Mouse (Mus musculus): ENCODE data around the gene Hsd11b1.

Hsd11b1 gene

DNA sequence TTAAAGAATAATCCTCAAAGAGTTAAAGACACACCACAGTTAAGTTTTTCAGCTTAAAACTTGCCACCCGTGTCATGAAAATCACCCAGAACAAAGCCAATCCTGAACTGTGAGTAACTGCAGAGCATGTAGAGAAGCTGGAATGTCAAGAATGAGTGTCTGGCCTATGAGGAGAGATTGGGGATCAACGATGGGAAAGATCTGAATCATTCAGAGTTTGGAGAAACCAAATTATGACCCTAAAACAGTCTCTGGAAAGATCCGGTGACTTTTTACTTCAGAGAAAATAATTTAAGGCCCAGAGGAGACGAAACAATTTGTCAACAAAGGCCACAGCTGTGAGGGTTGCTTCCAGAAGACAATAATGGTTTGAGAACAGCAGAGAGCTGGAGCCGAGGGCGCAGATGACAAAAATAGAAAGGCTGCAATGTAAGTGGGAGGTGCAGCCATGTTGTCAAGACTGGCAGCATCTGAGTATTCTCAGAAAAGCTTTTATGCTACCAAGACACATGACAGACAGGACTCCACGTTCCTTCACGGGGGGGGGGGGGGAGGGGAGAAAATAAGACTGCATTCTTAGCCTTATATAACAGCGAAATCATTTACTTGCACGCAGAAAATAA, 20.2 kb downstream of the Hsd11b1 start:
- CTCF ChIA-PET, result interaction anchor here (0.7 kb wide), 1 partner anchor 1386 kb away, joined by 4 read pairs; no protein-coding TSS in a partner anchor

DNA sequence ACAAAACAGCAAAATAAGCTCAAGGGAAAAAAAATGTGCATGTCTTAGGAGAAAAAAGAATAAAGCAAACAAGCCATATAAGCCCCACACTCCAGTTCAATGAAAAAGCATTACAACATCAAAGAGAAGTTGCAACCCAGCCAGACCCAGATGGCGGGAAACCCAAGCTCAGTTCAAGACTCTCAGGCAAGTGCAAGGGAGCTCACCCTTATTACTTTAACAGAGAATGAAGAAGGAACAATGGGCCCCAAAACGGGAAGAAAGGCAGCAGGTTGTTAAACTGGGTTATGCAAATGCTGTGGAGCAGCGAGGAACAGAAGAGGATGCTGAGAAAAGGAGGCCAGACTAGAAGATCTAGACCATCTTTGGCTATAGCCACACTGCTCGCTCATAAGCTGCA, 21.0 kb downstream of the Hsd11b1 start:
- CTCF ChIA-PET, result no interaction called here

DNA sequence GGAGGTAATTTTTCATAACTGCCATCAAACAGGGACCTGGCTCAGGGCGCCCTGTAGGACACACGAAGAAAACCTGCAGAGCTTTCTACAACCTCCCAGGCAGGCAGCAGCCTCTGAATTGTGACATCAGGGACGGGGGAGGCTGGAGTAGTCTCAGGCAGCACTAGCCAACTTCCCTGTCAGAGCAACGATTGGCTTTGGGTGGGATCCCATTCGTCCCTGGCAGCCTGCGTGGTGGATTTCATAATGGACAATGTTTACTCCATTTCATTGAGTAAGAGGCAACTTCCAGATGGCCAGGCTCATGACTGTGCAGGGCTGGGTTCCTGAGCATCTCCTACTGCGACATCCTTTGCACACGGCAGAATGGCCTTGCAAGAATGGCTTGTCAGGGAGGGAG, 21.6 kb downstream of the Hsd11b1 start:
- CTCF ChIA-PET, result no interaction called here

- CTCF ChIA-PET, result no interaction called here
These were observed 22.4 kb downstream of the Hsd11b1 start for GRCm38 (mm10) chr1:193241436-193241835.

DNA sequence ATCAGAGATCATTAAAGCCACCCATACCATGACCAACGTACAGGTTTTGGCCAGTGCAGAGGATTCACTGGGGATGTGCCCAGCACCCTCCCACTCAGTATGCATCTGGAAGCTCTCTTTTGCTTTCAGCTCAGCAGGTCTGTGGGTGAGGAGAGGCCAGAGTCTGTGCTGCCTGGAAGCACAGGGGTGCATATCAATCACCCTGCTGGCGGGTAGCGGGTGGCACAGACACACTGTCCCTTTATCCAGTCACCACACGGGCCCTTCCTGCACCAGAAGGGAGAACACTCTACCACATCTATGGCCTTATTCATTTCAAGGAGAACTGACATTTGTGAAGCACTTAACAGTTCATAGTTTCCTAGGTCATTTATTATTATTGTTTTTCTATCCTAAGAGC, 25.4 kb downstream of the Hsd11b1 start:
- CTCF ChIA-PET, result no interaction called here

- CTCF ChIA-PET, result no interaction called here
These were observed 28.9 kb downstream of the Hsd11b1 start for GRCm38 (mm10) chr1:193234930-193235329.

DNA sequence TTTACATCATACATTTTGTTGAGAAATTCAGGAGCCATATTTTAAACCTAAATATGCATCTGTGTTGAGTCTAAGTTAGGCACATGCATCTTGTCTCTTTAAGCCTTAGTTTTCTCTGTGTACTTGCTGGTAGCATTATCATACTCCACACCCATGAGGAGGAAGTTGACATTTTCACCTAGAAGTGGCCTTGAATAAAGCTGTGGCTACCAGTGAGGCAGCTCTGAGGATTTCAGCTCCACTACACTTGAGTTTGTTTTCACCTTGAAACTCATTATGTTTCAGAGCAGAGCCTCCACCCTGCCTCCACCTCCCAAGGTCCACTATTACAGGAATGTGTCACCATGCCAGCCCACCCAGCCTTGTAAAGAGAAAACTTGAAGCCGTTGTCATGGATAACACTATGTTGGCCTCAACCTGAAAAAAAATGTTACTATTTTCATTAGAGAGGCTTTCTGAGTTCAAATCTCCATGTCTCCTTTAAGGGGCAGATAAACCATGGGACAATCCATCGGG, 29.7 kb downstream of the Hsd11b1 start:
- CTCF ChIA-PET, result no interaction called here

- CTCF ChIA-PET, result no interaction called here
These were observed 31.1 kb downstream of the Hsd11b1 start for GRCm38 (mm10) chr1:193232732-193233131.

DNA sequence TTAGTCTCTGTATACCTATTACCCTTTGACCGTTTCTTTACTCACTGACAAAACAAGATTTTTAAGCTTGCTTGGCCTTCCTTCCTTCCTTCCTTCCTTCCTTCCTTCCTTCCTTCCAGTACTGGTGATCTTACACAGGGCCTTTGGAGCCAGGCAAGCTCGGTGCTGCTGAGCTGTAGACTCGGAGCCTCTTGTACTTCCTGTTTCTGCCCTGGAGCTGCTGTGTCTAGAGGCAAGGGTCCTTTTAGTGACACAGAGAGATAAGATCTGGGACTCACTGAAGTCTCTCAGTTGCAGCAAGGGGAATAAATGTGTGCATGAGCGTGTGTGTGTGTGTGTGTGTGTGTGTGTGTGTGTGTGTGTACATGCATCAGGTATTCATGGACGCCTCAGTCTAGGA, 32.9 kb downstream of the Hsd11b1 start:
- CTCF ChIA-PET, result no interaction called here

DNA sequence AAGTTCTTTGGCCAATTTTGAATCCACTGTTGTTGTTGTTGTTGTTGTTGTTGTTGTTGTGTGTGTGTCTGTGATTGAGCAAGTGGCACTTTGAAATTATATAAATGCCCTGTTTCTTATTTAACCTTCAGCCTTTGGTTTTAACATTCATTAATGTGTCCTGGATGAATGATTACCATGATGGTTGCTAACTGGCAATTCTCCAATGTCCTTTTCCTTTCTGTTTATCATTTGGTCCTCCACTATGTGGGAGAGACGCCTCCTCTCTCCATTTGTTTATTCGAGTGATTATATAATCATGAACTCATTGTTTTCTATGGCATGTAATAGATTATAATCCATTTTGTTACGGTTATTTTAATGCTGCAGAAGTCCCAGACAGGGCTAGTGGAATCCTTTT, 33.3 kb downstream of the Hsd11b1 start:
- CTCF ChIA-PET, result no interaction called here

- CTCF ChIA-PET, result no interaction called here
These were observed 34.3 kb downstream of the Hsd11b1 start for GRCm38 (mm10) chr1:193229570-193229969.

- CTCF ChIA-PET, result interaction anchor here (0.6 kb wide), 1 partner anchor 24 kb away, joined by 4 read pairs; no protein-coding TSS in a partner anchor
These were observed 36.3 kb downstream of the Hsd11b1 start for GRCm38 (mm10) chr1:193227537-193227936.

DNA sequence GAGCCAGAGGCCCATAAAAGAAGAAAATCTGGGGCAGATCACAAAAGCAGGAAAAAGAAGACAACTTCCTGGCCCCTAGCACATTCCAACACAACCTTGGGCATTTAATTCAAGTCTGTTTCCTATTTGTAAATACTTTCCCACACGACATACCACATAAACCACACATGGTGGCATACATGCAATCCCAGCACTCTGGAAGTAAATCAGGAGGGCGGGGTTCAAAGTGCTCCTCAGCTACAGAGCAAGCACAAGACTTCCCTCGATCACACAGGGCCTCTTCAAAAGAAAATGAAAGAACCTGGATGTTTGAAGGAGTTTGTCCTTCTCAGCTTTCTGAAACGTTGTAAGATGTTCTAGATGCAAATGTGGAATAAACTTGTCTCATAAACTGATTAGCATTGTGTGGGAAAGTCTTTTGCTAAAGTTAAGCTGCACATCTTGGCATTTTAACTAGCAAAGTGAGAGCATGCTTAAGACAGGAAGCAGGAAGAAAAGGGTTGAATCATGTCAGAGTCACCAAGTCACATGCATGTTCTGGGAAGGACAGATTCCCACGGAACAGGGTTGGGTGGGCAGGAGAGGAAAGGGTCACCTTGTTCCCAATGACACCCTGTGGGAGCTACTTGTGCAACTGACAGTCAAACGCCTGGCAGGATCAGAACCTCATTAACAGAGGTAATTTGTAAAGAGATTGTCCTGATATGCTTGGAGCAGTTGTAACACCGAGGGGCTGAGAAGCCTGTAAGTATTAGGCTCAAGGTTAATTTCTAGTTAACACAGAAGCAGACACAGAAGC, 37.0 kb downstream of the Hsd11b1 start:
- CTCF ChIA-PET, result no interaction called here

- CTCF ChIA-PET, result interaction anchor here (0.6 kb wide), 1 partner anchor 340 kb away, joined by 18 read pairs; no protein-coding TSS in a partner anchor
These were observed 37.8 kb downstream of the Hsd11b1 start for GRCm38 (mm10) chr1:193226114-193226513.

- CTCF ChIA-PET, result no interaction called here
These were observed 38.3 kb downstream of the Hsd11b1 start for GRCm38 (mm10) chr1:193225531-193225930.

DNA sequence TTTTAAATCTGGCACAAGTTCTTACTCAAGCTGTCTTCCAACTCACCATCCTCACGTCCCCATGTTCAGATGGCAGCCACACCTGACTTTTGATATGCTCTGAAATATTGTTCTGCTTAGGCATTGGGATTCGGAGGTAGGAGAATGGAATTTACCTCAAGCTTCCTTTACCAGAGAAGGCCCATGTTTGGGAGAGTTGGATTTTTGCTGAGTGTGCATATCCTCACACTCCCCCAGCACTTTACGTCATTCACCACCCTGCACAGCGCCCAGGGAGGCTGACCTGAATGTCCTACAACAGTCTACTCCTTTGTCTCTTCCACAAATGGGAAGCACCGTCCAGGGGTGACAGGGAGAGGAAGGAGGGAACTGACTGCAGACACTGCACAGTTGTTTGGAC, 43.5 kb downstream of the Hsd11b1 start:
- CTCF ChIA-PET, result interaction anchor here (0.5 to 1.3 kb wide), 2 partner anchors 13 to 91 kb away, joined by 3 to 6 read pairs; partner anchors contain the start of gene Lamb3

DNA sequence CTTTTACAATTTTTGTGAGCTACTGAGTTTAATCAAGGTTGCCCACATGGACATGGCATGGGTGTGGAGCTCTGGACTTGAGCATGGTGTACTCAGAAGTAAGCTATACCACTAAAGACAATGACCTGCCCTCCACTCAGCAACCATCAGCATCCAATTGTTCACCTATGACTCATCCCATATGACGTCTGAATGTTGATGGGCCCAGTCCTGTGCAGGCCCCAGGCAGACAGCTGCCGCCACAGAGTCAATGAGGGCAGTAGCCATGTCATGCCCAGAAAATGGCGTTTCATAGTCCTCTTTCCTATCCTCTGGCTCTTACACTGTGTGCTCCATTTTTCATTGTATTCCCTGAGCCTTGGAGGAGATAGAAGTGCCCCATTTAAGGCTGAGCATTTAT, 47.9 kb downstream of the Hsd11b1 start:
- CTCF ChIA-PET, result no interaction called here

- CTCF ChIA-PET, result no interaction called here
These were observed 49.8 kb downstream of the Hsd11b1 start for GRCm38 (mm10) chr1:193214053-193214452.

DNA sequence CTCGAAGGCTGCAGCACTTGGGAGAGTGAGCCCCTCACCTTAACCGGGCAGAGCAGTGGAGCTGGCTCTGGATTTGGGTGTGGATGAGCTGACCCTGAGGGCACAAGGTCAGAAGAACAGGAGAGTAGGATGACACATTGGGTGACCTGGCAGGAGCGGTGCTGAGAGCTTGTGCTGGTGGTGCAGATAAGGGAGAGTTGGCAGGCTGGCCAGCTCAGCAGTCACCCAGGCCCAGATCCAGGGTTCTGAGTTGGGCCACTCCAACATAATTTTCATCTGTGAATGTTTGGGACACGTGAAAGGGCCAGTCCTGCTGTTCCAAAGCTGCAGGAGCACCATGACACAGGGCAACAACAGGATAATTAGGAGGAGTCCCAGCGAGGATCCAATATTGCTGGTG, 52.5 kb downstream of the Hsd11b1 start:
- CTCF ChIA-PET, result interaction anchor here (0.7 kb wide), 1 partner anchor 113 kb away, joined by 3 read pairs; no protein-coding TSS in a partner anchor

DNA sequence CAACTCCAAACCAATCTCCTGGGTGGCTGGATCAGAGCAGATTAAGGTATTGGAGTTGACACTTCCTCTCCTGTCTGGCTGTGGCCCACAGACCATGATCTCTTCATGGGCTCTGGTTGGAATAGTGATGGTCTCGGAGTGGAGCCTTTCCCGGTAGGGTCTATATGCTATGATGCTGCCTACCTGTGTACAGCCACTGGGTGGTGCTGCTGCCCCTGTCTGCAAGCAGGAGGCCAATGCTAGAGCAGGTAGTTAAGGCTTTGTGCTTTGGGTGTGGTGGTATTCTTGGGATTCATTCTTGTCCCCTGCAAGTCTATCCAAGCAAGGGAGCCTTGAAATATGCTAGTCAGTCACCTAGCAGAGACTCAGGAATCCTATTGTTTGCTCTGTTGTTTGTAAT, 55.7 kb downstream of the Hsd11b1 start:
- CTCF ChIA-PET, result interaction anchor here (0.7 kb wide), 1 partner anchor 42 kb away, joined by 3 read pairs; no protein-coding TSS in a partner anchor

DNA sequence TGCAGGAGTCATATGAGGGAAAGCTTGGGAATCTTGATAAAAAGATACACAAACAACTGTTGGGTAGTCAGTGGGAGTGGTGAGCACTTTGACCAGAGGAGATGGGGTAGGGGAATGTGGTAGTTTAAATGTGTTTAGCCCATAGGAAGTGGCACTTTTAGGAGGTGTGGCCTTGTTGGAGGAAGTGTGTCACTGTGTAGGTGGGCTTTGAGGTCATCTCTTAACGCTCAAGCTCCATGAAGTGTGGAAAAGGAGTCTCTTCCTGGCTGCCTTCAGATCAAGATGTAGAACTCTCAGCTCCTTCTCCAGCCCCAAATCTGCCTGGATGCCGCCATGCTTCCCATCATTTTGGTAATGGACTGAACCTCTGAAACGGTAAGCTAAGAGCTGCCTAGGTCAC, 56.4 kb downstream of the Hsd11b1 start, which contains the start of gene Lamb3:
TSS of gene Lamb3 (plus strand) at position 197 of the 400 bp plus-strand sequence.
- CTCF ChIA-PET, result interaction anchor here (0.8 kb wide), 1 partner anchor 13 kb away, joined by 6 read pairs; no protein-coding TSS in a partner anchor

- CTCF ChIA-PET, result interaction anchor here (0.7 kb wide), 1 partner anchor 119 kb away, joined by 3 read pairs; no protein-coding TSS in a partner anchor
These were observed 58.4 kb downstream of the Hsd11b1 start for GRCm38 (mm10) chr1:193205431-193205830.

GRCm38 (mm10) chr1:193203821-193204220, 60.1 kb downstream of the Hsd11b1 start:
- CTCF ChIA-PET, result interaction anchor here (0.7 kb wide), 1 partner anchor 155 kb away, joined by 4 read pairs; no protein-coding TSS in a partner anchor

Data from spleen, embryonic (tissue).